In genomic region chr17:87616799-87617198, GRCm38 (mm10) we compare ENCODE assay signal across 15 mouse cellular contexts.
"Had no signal": no experiment of that assay in that cellular context is flagged by ENCODE, and none has a peak within 500 bp of the region (broad histone marks: within the 10 kb centered on the region; RNA-seq: fewer than 3 reads in every experiment).

No protein-coding gene starts in this region.

- ATAC-seq: intestine, postnatal 0 days; liver, embryonic 12.5 days; midbrain, embryonic 16.5 days had no signal

- H3K4me3 ChIP-seq: limb, embryonic 12.5 days; liver, embryonic 12.5 days; midbrain, embryonic 10.5 days; stomach, embryonic 15.5 days had no signal

- H3K36me3 ChIP-seq: limb, embryonic 12.5 days; liver, embryonic 12.5 days; midbrain, embryonic 10.5 days; stomach, embryonic 15.5 days had no signal

- DNase-seq: kidney, adult 9 months; kidney, postnatal 36 days; layer of hippocampus, adult 9-11 months; layer of hippocampus, postnatal 36 days; lung, embryonic 14.5 days; lung, postnatal 10 days; right cerebral cortex, postnatal 14 days; thymus, postnatal 4 days had no signal

- H3K9me3 ChIP-seq: limb, embryonic 12.5 days; liver, embryonic 12.5 days; midbrain, embryonic 10.5 days; stomach, embryonic 15.5 days had no signal

- H3K27ac ChIP-seq: kidney, postnatal 0 days; limb, embryonic 12.5 days; liver, embryonic 12.5 days; midbrain, embryonic 10.5 days; stomach, embryonic 15.5 days had no signal

- H3K27me3 ChIP-seq: limb, embryonic 12.5 days; liver, embryonic 12.5 days; stomach, embryonic 15.5 days had no signal

- H3K4me2 ChIP-seq: limb, embryonic 12.5 days; liver, embryonic 12.5 days; lung, embryonic 14.5 days; stomach, embryonic 15.5 days had no signal

- H3K9ac ChIP-seq: limb, embryonic 12.5 days; liver, embryonic 12.5 days; lung, embryonic 14.5 days; stomach, embryonic 15.5 days had no signal
